In genomic region chr4:155652283-155653085, GRCm38 (mm10) we compare ENCODE assay signal across 8 mouse cellular contexts. TPM values are rescaled to one million over a fixed set of nuclear protein-coding genes. Genes with fewer than 3 reads are reported as not detected.
DNase-seq lines count a peak whose midpoint lies in the region; ATAC-seq and TF ChIP-seq lines count a peak whose summit lies in the region.

No protein-coding gene starts in this region.

- peak overlapping the region; percentile 72 for H3K4me3 ChIP-seq in gastrocnemius, adult 2 months
- peak overlapping the region; percentile 69 to 72 for H3K4me3 ChIP-seq in ES-E14 (ENCODE audit: insufficient read depth in 1 of 2, low read depth in 1 of 2, low read length in 2 of 2, poor library complexity in 1 of 2, severe bottlenecking in 1 of 2)
- H3K4me3 ChIP-seq in heart, embryonic 15.5 days: peak overlapping the region; percentile 48
- peak overlapping the region; percentile 30 for H3K4me3 ChIP-seq in liver, postnatal 0 days (ENCODE audit: low read depth, low read length)

- no peak for TF ChIP-seq CTCF in gastrocnemius, adult 2 months (IDR thresholded peaks at IDR 0.05)
- no peak for TF ChIP-seq CTCF in liver, postnatal 0 days (IDR thresholded peaks at IDR 0.05; ENCODE audit: low read depth)

- ATAC-seq in heart, embryonic 15.5 days (replicated peaks; ENCODE audit: insufficient number of reproducible peaks, insufficient read depth, low FRiP score, low read depth): no peak
- ATAC-seq in liver, postnatal 0 days: no peak

- DNase-seq in gastrocnemius, adult 2 months: peak; percentile 28
- DNase-seq in gastrocnemius, postnatal 14 days: no peak
- no peak for DNase-seq in ES-E14 (ENCODE audit: low read depth, low spot score)
- DNase-seq in liver, postnatal 0 days: no peak
- DNase-seq in left cerebral cortex, postnatal 14 days (ENCODE audit: low spot score in 2 of 2): no peak
- no peak for DNase-seq in retina, embryonic 14.5 days (ENCODE audit: low spot score)
- DNase-seq in frontal cortex, postnatal 36 days (ENCODE audit: low spot score in 2 of 2): no peak

- no peak for TF ChIP-seq EP300 in liver, postnatal 0 days (IDR thresholded peaks at IDR 0.05; ENCODE audit: low read depth)

- 25% methylated on average over 35 of the region's 36 CpGs for WGBS in heart, embryonic 15.5 days
- WGBS in liver, postnatal 0 days (ENCODE audit: insufficient replicate concordance): 26% methylated on average over 36 of the region's 36 CpGs

- intact Hi-C loops in gastrocnemius, adult 2 months (cut with DNase I): no loop called here
- intact Hi-C loops in gastrocnemius, postnatal 14 days (cut with DNase I; ENCODE audit: low total_unique reads): no loop called here
- intact Hi-C loops in left cerebral cortex, postnatal 14 days (cut with DNase I): no loop called here

- H3K9me3 ChIP-seq in ES-E14 (ENCODE audit: control insufficient read depth, insufficient read depth, low read depth, low read length): no peaks in the 10 kb centered on the region
- H3K9me3 ChIP-seq in heart, embryonic 15.5 days (replicated peaks): no peaks in the 10 kb centered on the region
- no peaks in the 10 kb centered on the region for H3K9me3 ChIP-seq in liver, postnatal 0 days (ENCODE audit: low read length)

- H3K27ac ChIP-seq in gastrocnemius, adult 2 months: peak overlapping the region; percentile 76
- H3K27ac ChIP-seq in ES-E14 (ENCODE audit: insufficient read depth, low read depth, low read length, poor library complexity, severe bottlenecking): no peak overlapping the region
- H3K27ac ChIP-seq in heart, embryonic 15.5 days: peak overlapping the region; percentile 61
- H3K27ac ChIP-seq in liver, postnatal 0 days (ENCODE audit: low read depth): no peak overlapping the region; the same call in 1 of the 2 replicates

- H3K36me3 ChIP-seq in ES-E14 (ENCODE audit: control insufficient read depth, insufficient read depth, low read length, poor library complexity, severe bottlenecking): peaks cover 45% of the 10 kb centered on the region
- peaks cover 40% of the 10 kb centered on the region for H3K36me3 ChIP-seq in heart, embryonic 15.5 days
- H3K36me3 ChIP-seq in liver, postnatal 0 days (replicated peaks; ENCODE audit: insufficient read depth, low read length): peaks cover 32% of the 10 kb centered on the region

- peaks cover 33% of the 10 kb centered on the region for H3K27me3 ChIP-seq in heart, embryonic 15.5 days
- peaks cover 45% of the 10 kb centered on the region for H3K27me3 ChIP-seq in liver, postnatal 0 days (ENCODE audit: insufficient read depth, low read length)

- in situ Hi-C loops in ES-E14 (cut with MboI; ENCODE audit: low sequenced_read_pairs in 2 of 2, unreplicated experiment in 2 of 2): no loop called here

- H3K9ac ChIP-seq in ES-E14 (ENCODE audit: insufficient read depth, low read depth, low read length, poor library complexity, severe bottlenecking): peak overlapping the region; percentile 75
- H3K9ac ChIP-seq in heart, embryonic 15.5 days: peak overlapping the region; percentile 50
- peak overlapping the region; percentile 47; the same call in 1 of the 2 replicates for H3K9ac ChIP-seq in liver, postnatal 0 days (replicated peaks)

- H3K4me1 ChIP-seq in ES-E14 (ENCODE audit: control insufficient read depth in 2 of 2, insufficient read depth in 2 of 2, low read length in 2 of 2, poor library complexity in 1 of 2): peaks cover 3 to 27% of the 10 kb centered on the region in 2 experiments; a peak in 3 of 4 replicates
- peaks cover 50% of the 10 kb centered on the region for H3K4me1 ChIP-seq in heart, embryonic 15.5 days (replicated peaks)
- H3K4me1 ChIP-seq in liver, postnatal 0 days (ENCODE audit: insufficient read depth): peaks cover 19% of the 10 kb centered on the region

- peak overlapping the region; percentile 76 for H3K4me2 ChIP-seq in heart, embryonic 15.5 days
- H3K4me2 ChIP-seq in liver, postnatal 0 days (ENCODE audit: low read depth, low read length): peak overlapping the region; percentile 54

TF ChIP-seq in ES-E14, 5 proteins besides CTCF, POLR2A, EP300 and RAD21:
- TF ChIP-seq ZC3H11A (IDR thresholded peaks at IDR 0.05; ENCODE audit: borderline replicate concordance, low read depth, low read length) (no peak), CHD2 (IDR thresholded peaks at IDR 0.05; ENCODE audit: low read depth, low read length) (no peak), ZNF384 (IDR thresholded peaks at IDR 0.05; ENCODE audit: low read depth, low read length) (no peak)

RNA-seq across cellular contexts. Expression of gene Mmp23, which starts 0.7 kb away (rescaled TPM):
- 1 to 10 TPM in 1 of 2 experiments, under 1 TPM in 1; 0.64 to 3.0 TPM for total RNA-seq in gastrocnemius, adult 2 months (2021)
- total RNA-seq in gastrocnemius, postnatal 14 days (2021): 10 to 100 TPM in 1 of 2 experiments, 1 to 10 TPM in 1; 8.0 to 11.4 TPM
- total RNA-seq in ES-E14 (2012; rRNA removed): 12.1 and 19.0 TPM in 2 replicates
- 65.5 and 74.9 TPM in 2 replicates for polyA plus RNA-seq in heart, embryonic 15.5 days (2015; fragmentation: Nextera tagmentation; extraction: Ambion mirVana)
- polyA plus RNA-seq in liver, postnatal 0 days (2015; fragmentation: Nextera tagmentation; extraction: Ambion mirVana): 5.9 and 6.8 TPM in 2 replicates
- 1 to 10 TPM; 1.2 to 2.4 TPM for total RNA-seq in left cerebral cortex, postnatal 14 days (2021)

RNA-seq across cellular contexts. Expression of gene Gm10563, which starts 7.3 kb away (rescaled TPM):
- total RNA-seq in gastrocnemius, adult 2 months (2021): not detected
- total RNA-seq in gastrocnemius, postnatal 14 days (2021): not detected
- total RNA-seq in ES-E14 (2012; rRNA removed): not detected in 2 replicates
- polyA plus RNA-seq in heart, embryonic 15.5 days (2015; fragmentation: Nextera tagmentation; extraction: Ambion mirVana): not detected in 2 replicates
- not detected in 2 replicates for polyA plus RNA-seq in liver, postnatal 0 days (2015; fragmentation: Nextera tagmentation; extraction: Ambion mirVana)
- not detected for total RNA-seq in left cerebral cortex, postnatal 14 days (2021)

RNA-seq across cellular contexts. Expression of gene Mib2, which starts 16.5 kb away (rescaled TPM):
- 10 to 100 TPM; 17.7 to 19.8 TPM for total RNA-seq in gastrocnemius, adult 2 months (2021)
- 10 to 100 TPM; 11.3 to 13.3 TPM for total RNA-seq in gastrocnemius, postnatal 14 days (2021)
- total RNA-seq in ES-E14 (2012; rRNA removed): 55.3 and 100 TPM in 2 replicates
- 17.3 and 23.4 TPM in 2 replicates for polyA plus RNA-seq in heart, embryonic 15.5 days (2015; fragmentation: Nextera tagmentation; extraction: Ambion mirVana)
- 3.4 and 4.3 TPM in 2 replicates for polyA plus RNA-seq in liver, postnatal 0 days (2015; fragmentation: Nextera tagmentation; extraction: Ambion mirVana)
- 100 to 1,000 TPM; 105 TPM for total RNA-seq in left cerebral cortex, postnatal 14 days (2021)

RNA-seq across cellular contexts. Expression of gene Cdk11b, which starts 27.8 kb away (rescaled TPM):
- 10 to 100 TPM; 28.4 to 32.0 TPM for total RNA-seq in gastrocnemius, adult 2 months (2021)
- total RNA-seq in gastrocnemius, postnatal 14 days (2021): 10 to 100 TPM; 25.9 TPM
- 45.7 and 50.1 TPM in 2 replicates for total RNA-seq in ES-E14 (2012; rRNA removed)
- polyA plus RNA-seq in heart, embryonic 15.5 days (2015; fragmentation: Nextera tagmentation; extraction: Ambion mirVana): 38.4 and 41.8 TPM in 2 replicates
- polyA plus RNA-seq in liver, postnatal 0 days (2015; fragmentation: Nextera tagmentation; extraction: Ambion mirVana): 22.8 and 24.9 TPM in 2 replicates
- 10 to 100 TPM; 45.4 to 47.0 TPM for total RNA-seq in left cerebral cortex, postnatal 14 days (2021)

RNA-seq across cellular contexts. Expression of gene Fndc10, which starts 41.7 kb away (rescaled TPM):
- 1 to 10 TPM; 1.0 to 1.5 TPM for total RNA-seq in gastrocnemius, adult 2 months (2021)
- 1 to 10 TPM; 2.8 to 3.9 TPM for total RNA-seq in gastrocnemius, postnatal 14 days (2021)
- total RNA-seq in ES-E14 (2012; rRNA removed): 10.0 and 22.1 TPM in 2 replicates
- polyA plus RNA-seq in heart, embryonic 15.5 days (2015; fragmentation: Nextera tagmentation; extraction: Ambion mirVana): 3.8 and 5.0 TPM in 2 replicates
- 0.27 and 0.41 TPM in 2 replicates for polyA plus RNA-seq in liver, postnatal 0 days (2015; fragmentation: Nextera tagmentation; extraction: Ambion mirVana)
- total RNA-seq in left cerebral cortex, postnatal 14 days (2021): 10 to 100 TPM; 22.8 to 26.0 TPM

Comparison
In these comparisons a context has a peak if more than half of its experiments do, and no peak if none do; other contexts are left out.
1. H3K27ac ChIP-seq: peak in gastrocnemius, adult 2 months (single experiment) and heart, embryonic 15.5 days (single experiment); none in ES-E14 (single experiment) and liver, postnatal 0 days (single experiment).
2. Peak in every context shown above with its lines, with median percentiles within 50 percentile points of each other: H3K4me3 ChIP-seq and H3K9ac ChIP-seq.